Mouse (Mus musculus) heart, postnatal 0 days (tissue): ENCODE measurements around the gene Tnk2.
"Not testable (repeated sequence)": the region's sequence is repeated elsewhere in the genome, so short reads cannot be mapped to it uniquely, and the experiment has no call there.

Experiments
- CTCF ChIP-seq: IDR thresholded peaks from 2 replicates; pipeline ENCODE4 v1.5.1; 2016; ENCODE audit warnings: antibody characterized with exemption, control low read depth, low read depth
- EP300 ChIP-seq: IDR thresholded peaks from 2 replicates; pipeline ENCODE4 v1.6.1; 2016; ENCODE audit warnings: antibody characterized with exemption, low read depth

- not testable (repeated sequence) for TF ChIP-seq CTCF, EP300
Measured at GRCm38 (mm10) chr16:32640683-32641082, 3.0 kb upstream of the Tnk2 start.
